Mouse (Mus musculus) G1E (cell line): ENCODE results near the gene Nek8. TPM values are rescaled to one million over a fixed set of nuclear protein-coding genes. Genes with fewer than 3 reads are reported as not detected.

ENCODE experiments used
- ATAC-seq: 2 replicates; pipeline ENCODE4 v1.8.0; 2016; ENCODE audit warnings: mild to moderate bottlenecking; ENCODE audit not compliant: insufficient number of reproducible peaks, poor library complexity, low FRiP score, severe bottlenecking; ENCODE audit errors: extremely low read depth
- DNase-seq: peaks from one replicate; pipeline ENCODE4 v3.0.0; 2012; ENCODE audit warnings: low spot score
- H3K27me3 ChIP-seq: 2 replicates; pipeline ENCODE4 v1.6.1; 2012; ENCODE audit warnings: mild to moderate bottlenecking, low read length, inconsistent platforms; ENCODE audit not compliant: insufficient read depth
- H3K36me3 ChIP-seq: replicated peaks from 2 replicates; pipeline ENCODE3; 2012; ENCODE audit warnings: mild to moderate bottlenecking, inconsistent platforms
- H3K4me1 ChIP-seq: 2 replicates; pipeline ENCODE4 v1.6.1; 2012; ENCODE audit warnings: low read depth, low read length, inconsistent platforms, mixed read lengths; ENCODE audit not compliant: insufficient read depth
- H3K4me3 ChIP-seq: 2 replicates; pipeline ENCODE4 v1.5.1; 2012; ENCODE audit warnings: low read depth, mild to moderate bottlenecking, inconsistent platforms, low read length, moderate library complexity, mixed read lengths
- H3K9me3 ChIP-seq: replicated peaks from 2 replicates; pipeline ENCODE4 v1.6.1; 2012; ENCODE audit warnings: inconsistent platforms
- CTCF ChIP-seq: IDR thresholded peaks from 2 replicates; pipeline ENCODE4 v1.5.1; 2012; ENCODE audit warnings: low read depth, low read length, inconsistent platforms, mixed read lengths
- GATA1 ChIP-seq: IDR thresholded peaks from 2 replicates; pipeline ENCODE4 v1.6.1; 2012; ENCODE audit warnings: borderline replicate concordance, low read length, inconsistent platforms, mixed read lengths
- GATA2 ChIP-seq: IDR thresholded peaks from 2 replicates; pipeline ENCODE4 v1.6.1; 2012; ENCODE audit warnings: low read depth, low read length, inconsistent platforms, borderline replicate concordance
- POLR2AphosphoS5 ChIP-seq: IDR thresholded peaks from 2 replicates; pipeline ENCODE4 v1.6.1; 2012; ENCODE audit warnings: low read depth, low read length, inconsistent platforms; ENCODE audit not compliant: insufficient replicate concordance
- TAL1 ChIP-seq: conservative IDR thresholded peaks from 2 replicates; pipeline ENCODE4 v1.6.1; 2012; ENCODE audit warnings: low read depth, low read length, inconsistent platforms, mixed read lengths
- polyA plus RNA-seq: library from polyadenylated mRNA; stranded (reverse); fragments of >175 nt; gene quantifications from 2 replicates; pipeline ENCODE4 v1.2.3, GENCODE M21; 2012
- total RNA-seq, 2 experiments: library from RNA; stranded (forward) in 1 of 2; stranded (reverse) in 1 of 2; fragments of 200-1000 nt in 1 of 2; fragments of >200 nt in 1 of 2; fragmentation: Nextera tagmentation in 1 of 2; gene quantifications; 2 replicates each; pipeline ENCODE4 v1.2.3; 2014 to 2017

Gene Nek8
- total and polyA plus RNA-seq, 3 experiments: 7.8 to 14.8 (median 8.5) TPM

DNA sequence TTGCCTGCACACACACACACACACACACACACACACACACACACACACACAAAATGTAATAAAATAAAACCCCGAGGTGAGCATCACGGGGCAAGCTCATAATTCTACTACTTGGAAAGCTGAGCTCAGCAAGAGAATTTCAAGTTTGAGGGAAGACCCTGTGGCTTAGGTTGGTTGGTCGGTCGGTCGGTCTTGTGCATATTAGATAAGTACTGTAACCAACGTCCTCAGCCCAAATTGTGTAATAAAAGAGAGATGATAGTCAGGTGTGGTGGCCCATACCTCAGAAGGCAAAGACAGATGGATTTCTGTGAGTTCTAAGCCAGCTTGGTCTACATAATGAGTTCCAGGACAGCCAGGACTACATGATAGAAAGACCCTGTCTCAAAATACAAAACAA is 42.6 kb downstream of the Nek8 start:
- no peak for TF ChIP-seq GATA2
- no peak for TF ChIP-seq TAL1
- no peak for TF ChIP-seq POLR2AphosphoS5
- no peak for TF ChIP-seq CTCF
- H3K4me1 ChIP-seq: peaks cover 65% of the 10 kb centered on the region
- no peaks in the 10 kb centered on the region for H3K27me3 ChIP-seq
- ATAC-seq (no peak), DNase-seq (no peak)
- H3K9me3 ChIP-seq: no peaks in the 10 kb centered on the region
- no peak overlapping the region for H3K4me3 ChIP-seq
- peaks cover 34% of the 10 kb centered on the region for H3K36me3 ChIP-seq

DNA sequence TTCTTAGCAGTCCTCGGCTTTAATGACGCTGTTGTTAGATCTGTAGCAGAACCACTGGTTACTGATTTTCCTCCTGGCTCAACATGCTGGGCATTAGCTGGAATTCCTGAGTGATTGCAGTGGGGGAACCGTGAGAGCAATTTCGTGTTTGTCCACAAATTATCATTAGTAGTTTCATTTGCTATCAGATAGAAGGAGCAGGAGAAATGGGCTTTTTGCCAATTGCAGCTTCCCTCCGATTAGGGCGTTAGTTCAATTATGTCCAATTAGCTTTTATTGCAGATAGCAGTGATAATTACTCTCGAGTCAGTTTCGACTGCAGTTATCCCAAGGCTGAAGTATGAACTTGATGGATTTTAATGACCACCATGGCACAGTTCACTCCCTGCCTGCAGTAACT is 47.0 kb downstream of the Nek8 start:
- DNase-seq: no peak
- TF ChIP-seq GATA1: no peak
- TF ChIP-seq CTCF: no peak
- TF ChIP-seq GATA2: no peak
- TF ChIP-seq POLR2AphosphoS5: no peak
- no peak for TF ChIP-seq TAL1
- no peak overlapping the region for H3K4me3 ChIP-seq
- H3K9me3 ChIP-seq: no peaks in the 10 kb centered on the region
- ATAC-seq: no peak
- no peaks in the 10 kb centered on the region for H3K27me3 ChIP-seq
- peaks cover 48% of the 10 kb centered on the region for H3K36me3 ChIP-seq
- peaks cover 74% of the 10 kb centered on the region for H3K4me1 ChIP-seq

DNA sequence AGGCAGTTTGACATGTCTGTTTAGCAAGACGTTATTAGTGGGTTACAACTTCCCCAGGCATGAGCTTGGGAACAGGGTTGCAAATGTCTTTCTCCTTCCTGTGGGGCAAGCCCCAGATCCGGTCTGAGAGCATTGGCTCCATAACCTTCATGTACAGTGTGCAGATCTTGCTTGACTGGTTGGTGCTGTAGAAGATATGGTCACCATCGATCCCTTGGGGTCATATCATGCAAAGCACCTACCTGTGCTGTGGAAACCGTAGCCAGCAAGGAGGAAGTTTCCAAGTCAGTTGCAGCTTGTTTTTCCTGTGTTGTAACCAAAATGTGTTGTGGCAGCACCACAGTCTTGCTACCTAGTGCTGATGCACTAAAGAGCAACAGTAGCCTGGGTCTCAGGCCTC is 49.7 kb downstream of the Nek8 start:
- no peak for DNase-seq
- Histone ChIP-seq H3K4me1 (peaks cover 72% of the 10 kb centered on the region), H3K36me3 (peaks cover 38% of the 10 kb centered on the region), H3K9me3 (no peaks in the 10 kb centered on the region), H3K4me3 (no peak overlapping the region), H3K27me3 (no peaks in the 10 kb centered on the region)
- no peak for ATAC-seq
- TF ChIP-seq CTCF (no peak), GATA1 (no peak), POLR2AphosphoS5 (no peak), TAL1 (no peak), GATA2 (no peak)

- DNase-seq: no peak
- peak overlapping the region; percentile 49; the same call in 1 of the 2 replicates for H3K4me3 ChIP-seq
- peaks cover 73% of the 10 kb centered on the region for H3K4me1 ChIP-seq
- no peak for ATAC-seq
- TF ChIP-seq CTCF (no peak), GATA2 (no peak), GATA1 (no peak), TAL1 (no peak), POLR2AphosphoS5 (no peak)
- H3K36me3 ChIP-seq: peaks cover 32% of the 10 kb centered on the region
- no peaks in the 10 kb centered on the region for H3K9me3 ChIP-seq
- no peaks in the 10 kb centered on the region for H3K27me3 ChIP-seq
These were observed 50.8 kb downstream of the Nek8 start for GRCm38 (mm10) chr11:78125691-78126090.

DNA sequence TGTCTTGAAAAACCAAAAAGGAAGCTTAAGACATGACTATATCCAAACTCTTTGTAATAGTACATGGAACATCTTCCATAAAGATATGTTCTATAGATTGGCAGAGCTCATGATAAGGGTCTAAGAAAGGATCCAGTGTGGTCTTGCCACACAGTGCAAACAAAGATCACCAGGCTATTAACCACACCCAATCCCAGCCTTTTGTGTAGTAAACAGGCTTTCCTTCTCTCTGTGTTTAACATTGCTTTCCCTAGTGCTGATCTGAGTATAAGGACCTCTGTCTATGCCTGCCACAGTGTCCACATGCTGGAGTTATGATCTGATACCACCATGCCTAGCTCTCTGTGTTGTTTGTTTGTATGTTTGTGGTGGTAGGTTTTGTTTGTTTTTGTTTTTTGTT is 52.7 kb downstream of the Nek8 start:
- H3K9me3 ChIP-seq: no peaks in the 10 kb centered on the region
- H3K4me1 ChIP-seq: peaks cover 77% of the 10 kb centered on the region
- ATAC-seq (no peak), DNase-seq (no peak)
- H3K36me3 ChIP-seq: peaks cover 26% of the 10 kb centered on the region
- no peak overlapping the region for H3K4me3 ChIP-seq
- H3K27me3 ChIP-seq: no peaks in the 10 kb centered on the region
- TF ChIP-seq TAL1 (no peak), GATA2 (no peak), POLR2AphosphoS5 (no peak), CTCF (no peak), GATA1 (no peak)

DNA sequence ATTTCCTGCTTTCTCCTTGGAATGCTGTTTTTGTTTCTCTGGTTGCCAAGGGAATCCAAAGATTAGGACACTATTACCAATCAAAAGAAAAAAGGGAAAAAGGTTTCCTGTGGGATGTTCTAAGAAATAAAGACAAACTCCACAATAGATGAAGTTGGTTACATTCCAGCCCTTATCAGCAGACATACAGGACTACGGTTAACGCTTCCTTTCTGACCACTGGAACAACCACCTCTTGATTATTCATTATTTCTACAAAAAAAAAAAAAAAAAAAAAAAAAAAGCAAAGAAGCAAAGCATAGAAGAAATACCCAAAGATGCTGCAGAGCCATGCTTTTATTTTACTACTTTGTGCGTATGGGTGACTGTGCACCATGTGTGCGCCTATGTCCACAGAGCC is 53.7 kb downstream of the Nek8 start:
- TF ChIP-seq TAL1 (0 out of 2 replicates have a peak, but pooled peaks have one; percentile 22), POLR2AphosphoS5 (no peak)
- no peaks in the 10 kb centered on the region for H3K9me3 ChIP-seq
- H3K4me3 ChIP-seq: no peak overlapping the region; the same call in 1 of the 2 replicates
- H3K4me1 ChIP-seq: peaks cover 84% of the 10 kb centered on the region
- peaks cover 24% of the 10 kb centered on the region for H3K36me3 ChIP-seq
- no peak for ATAC-seq
- H3K27me3 ChIP-seq: no peaks in the 10 kb centered on the region
- DNase-seq: no peak

DNA sequence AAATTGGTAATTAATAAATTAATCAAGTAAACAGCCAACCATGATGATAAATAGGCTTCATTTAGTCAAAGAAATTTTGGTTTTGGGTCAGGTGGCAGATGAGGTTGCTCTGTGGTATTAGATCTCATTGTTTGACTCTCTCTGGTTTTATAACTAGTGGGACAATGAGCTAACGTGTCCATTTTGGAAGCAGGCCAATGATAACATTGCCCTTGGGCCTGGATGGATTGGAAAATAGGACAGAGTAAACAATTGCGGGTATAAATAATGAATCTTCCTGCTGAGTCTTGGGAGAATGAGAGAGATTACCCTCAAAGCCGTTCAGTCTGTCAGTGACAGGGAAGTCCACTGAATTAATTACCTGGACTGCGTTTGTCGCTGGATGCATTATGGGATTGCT is 55.3 kb downstream of the Nek8 start:
- H3K9me3 ChIP-seq: no peaks in the 10 kb centered on the region
- H3K4me3 ChIP-seq: no peak overlapping the region
- ATAC-seq: no peak
- H3K27me3 ChIP-seq: no peaks in the 10 kb centered on the region
- peaks cover 83% of the 10 kb centered on the region for H3K4me1 ChIP-seq
- DNase-seq: no peak
- no peak for TF ChIP-seq GATA2
- no peak for TF ChIP-seq GATA1
- no peak for TF ChIP-seq CTCF
- TF ChIP-seq POLR2AphosphoS5: no peak
- peaks cover 12% of the 10 kb centered on the region for H3K36me3 ChIP-seq
